Mouse (Mus musculus) testis, adult 2 months (tissue): ENCODE results near the gene Gm17606.

Experiments used
- CTCF ChIP-seq: fragments of 200-500 bp; IDR thresholded peaks from 2 replicates; pipeline ENCODE4 v1.5.1; 2012; ENCODE audit warnings: low read depth, mild to moderate bottlenecking, inconsistent platforms, low read length, moderate library complexity; ENCODE audit not compliant: control insufficient read depth, insufficient read depth, insufficient replicate concordance
- POLR2A ChIP-seq: fragments of 200-500 bp; IDR thresholded peaks from 2 replicates; pipeline ENCODE4 v1.6.1; 2012; ENCODE audit warnings: low read depth, mild to moderate bottlenecking, inconsistent platforms, low read length, moderate library complexity; ENCODE audit not compliant: control insufficient read depth

GRCm38 (mm10) chr14:54686522-54687143 lies 45.9 kb downstream of the Gm17606 start, which contains the start of gene Acin1:
- TF ChIP-seq CTCF (no peak), POLR2A (peak; percentile 88)
